Mouse (Mus musculus): ENCODE data around the gene St8sia4.

DNA sequence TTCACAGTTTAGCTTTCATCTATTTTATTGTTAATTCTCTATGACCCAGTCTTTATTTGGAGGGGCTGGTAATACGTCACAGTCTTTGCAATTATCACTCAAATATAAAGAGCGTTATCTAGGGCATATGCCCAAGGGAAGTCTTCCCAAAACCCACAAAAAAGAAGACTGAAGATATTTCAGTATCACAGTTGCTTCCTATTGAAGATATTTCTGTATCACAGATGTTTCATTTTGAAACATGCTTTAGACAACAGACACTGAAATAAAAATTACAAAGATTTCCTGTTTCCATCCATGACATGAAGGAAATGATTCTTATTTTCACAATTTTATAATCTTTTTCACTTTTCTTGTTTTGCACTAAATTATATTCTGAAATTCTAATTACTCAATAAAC lies 57.4 kb downstream of the St8sia4 start:
- TF ChIP-seq USF1 (IDR thresholded peaks at IDR 0.05; ENCODE audit: low read depth) (no peak), FOSL1 (IDR thresholded peaks at IDR 0.05; ENCODE audit: insufficient read depth, low read length, poor library complexity, severe bottlenecking) (no peak), CTCF (IDR thresholded peaks at IDR 0.05; ENCODE audit: control insufficient read depth, insufficient read depth, insufficient read length) (no peak), MYOD1 (IDR thresholded peaks at IDR 0.05; ENCODE audit: control insufficient read depth, insufficient read length, low read depth) (no peak), MAX (IDR thresholded peaks at IDR 0.05) (no peak), MYOG (IDR thresholded peaks at IDR 0.05; ENCODE audit: control insufficient read depth, extremely low read depth, insufficient read length) (no peak), CEBPB (IDR thresholded peaks at IDR 0.05; ENCODE audit: low read depth) (no peak)

Measured in C2C12 (cell line).